Mouse (Mus musculus): ENCODE data around the gene Cdc37.

DNA sequence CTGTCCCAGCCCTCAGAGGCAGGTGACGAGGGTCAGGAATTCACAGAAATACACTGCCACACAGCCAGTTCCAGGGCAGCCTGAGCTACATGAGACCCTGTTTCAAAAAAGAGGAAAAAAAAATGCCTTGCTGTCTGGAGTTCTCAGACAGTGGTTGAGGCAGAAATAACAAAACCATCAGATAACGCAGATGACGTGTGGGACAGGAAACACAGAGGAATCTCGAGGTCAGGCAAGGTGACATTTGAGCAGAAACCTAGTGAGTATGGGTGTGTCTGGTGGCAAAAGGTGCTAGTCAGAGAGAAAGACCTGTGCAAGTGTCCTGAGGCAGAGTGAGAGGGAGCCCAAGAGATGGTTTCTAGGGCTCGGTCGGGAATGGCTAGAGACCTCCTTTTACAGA lies 22.6 kb upstream of the Cdc37 start:
- no peak for TF ChIP-seq POLR2A (IDR thresholded peaks at IDR 0.05; ENCODE audit: low read depth, low read length)
- no peak for TF ChIP-seq CTCF (IDR thresholded peaks at IDR 0.05; ENCODE audit: extremely low read depth, insufficient read length, insufficient replicate concordance, low read depth, low read length)

Measured in small intestine, adult 2 months (tissue).